Mouse (Mus musculus) MEL (cell line): ENCODE data around the gene Armc7. TPM values are rescaled to one million over a fixed set of nuclear protein-coding genes. Genes with fewer than 3 reads are reported as not detected.
A peak's percentile ranks its signal among the peaks of the same experiment; 100 is the strongest.

ENCODE experiments used
- DNase-seq: peaks from one replicate; pipeline ENCODE4 v3.0.0; 2011; ENCODE audit warnings: low read depth, low spot score
- H3K27ac ChIP-seq: 2 replicates; pipeline ENCODE4 v1.5.1; 2012; ENCODE audit warnings: low read depth, mild to moderate bottlenecking, control low read depth, low read length, moderate library complexity; ENCODE audit not compliant: control insufficient read depth
- H3K27me3 ChIP-seq, 2 experiments: fragments of 150-350 bp in 1 of 2; sonication (generic) in 1 of 2; 2 replicates each; pipeline ENCODE4 v1.6.1; 2012; ENCODE audit warnings: low read length in 2 of 2, mild to moderate bottlenecking in 2 of 2, improper control_type of control experiment in 1 of 2, moderate library complexity in 1 of 2; ENCODE audit not compliant: insufficient read depth in 2 of 2, control insufficient read depth in 1 of 2
- H3K36me3 ChIP-seq, 2 experiments: 2 replicates each; pipeline ENCODE4 v1.6.1; 2012 to 2014; ENCODE audit warnings: low read length in 2 of 2, improper control_type of control experiment in 1 of 2, inconsistent platforms in 1 of 2, mild to moderate bottlenecking in 1 of 2; ENCODE audit not compliant: insufficient read depth in 2 of 2, control insufficient read depth in 1 of 2
- H3K4me1 ChIP-seq, 2 experiments: fragments of 150-350 bp in 1 of 2; sonication (generic) in 1 of 2; 2 replicates each; pipeline ENCODE4 v1.6.1; 2012; ENCODE audit warnings: low read length in 2 of 2, improper control_type of control experiment in 1 of 2, mild to moderate bottlenecking in 1 of 2; ENCODE audit not compliant: insufficient read depth in 2 of 2, control insufficient read depth in 1 of 2
- H3K4me3 ChIP-seq, 2 experiments: fragments of 150-350 bp in 1 of 2; sonication (generic) in 1 of 2; 2 replicates each; pipeline ENCODE4 v1.5.1; 2012; ENCODE audit warnings: low read depth in 2 of 2, low read length in 2 of 2, mild to moderate bottlenecking in 2 of 2, moderate library complexity in 2 of 2, control low read depth in 1 of 2, improper control_type of control experiment in 1 of 2; ENCODE audit not compliant: control insufficient read depth in 1 of 2, insufficient read depth in 1 of 2
- H3K79me2 ChIP-seq: 2 replicates; pipeline ENCODE4 v1.6.1; 2012; ENCODE audit warnings: mild to moderate bottlenecking, low read length, moderate library complexity; ENCODE audit not compliant: control insufficient read depth, poor library complexity, insufficient read depth
- H3K9ac ChIP-seq: 2 replicates; pipeline ENCODE4 v1.6.1; 2012; ENCODE audit warnings: low read depth, mild to moderate bottlenecking, control low read depth, low read length, moderate library complexity; ENCODE audit not compliant: control insufficient read depth, poor library complexity, severe bottlenecking
- H3K9me3 ChIP-seq: fragments of 150-350 bp; sonication (generic); replicated peaks from 2 replicates; pipeline ENCODE4 v1.6.1; 2012; ENCODE audit warnings: mild to moderate bottlenecking, low read length, improper control_type of control experiment, moderate library complexity; ENCODE audit not compliant: insufficient read depth
- BHLHE40 ChIP-seq: IDR thresholded peaks from 2 replicates; pipeline ENCODE4 v1.6.1; 2012; ENCODE audit warnings: low read depth, mild to moderate bottlenecking, inconsistent platforms, low read length, improper control_type of control experiment, borderline replicate concordance
- CHD2 ChIP-seq: IDR thresholded peaks from 2 replicates; pipeline ENCODE4 v1.6.1; 2011; ENCODE audit warnings: low read length, improper control_type of control experiment
- MAX ChIP-seq: IDR thresholded peaks from 2 replicates; pipeline ENCODE4 v1.6.1; 2011; ENCODE audit warnings: low read length, improper control_type of control experiment
- MAZ ChIP-seq: IDR thresholded peaks from 2 replicates; pipeline ENCODE4 v1.6.1; 2012; ENCODE audit warnings: low read depth, mild to moderate bottlenecking, inconsistent platforms, low read length, improper control_type of control experiment
- MEF2A ChIP-seq: IDR thresholded peaks from 2 replicates; pipeline ENCODE4 v1.6.1; 2014; ENCODE audit warnings: low read depth, mild to moderate bottlenecking, inconsistent platforms, low read length, improper control_type of control experiment; ENCODE audit not compliant: poor library complexity, insufficient replicate concordance, severe bottlenecking; ENCODE audit errors: extremely low read depth
- SMC3 ChIP-seq: IDR thresholded peaks from 2 replicates; pipeline ENCODE4 v1.6.1; 2011; ENCODE audit warnings: low read depth, low read length, improper control_type of control experiment
- TBP ChIP-seq: IDR thresholded peaks from 2 replicates; pipeline ENCODE4 v1.8.0; 2011; ENCODE audit warnings: low read depth, low read length, improper control_type of control experiment
- UBTF ChIP-seq: IDR thresholded peaks from 2 replicates; pipeline ENCODE4 v1.6.1; 2012; ENCODE audit warnings: low read depth, mild to moderate bottlenecking, inconsistent platforms, low read length, improper control_type of control experiment, moderate library complexity, borderline replicate concordance; ENCODE audit not compliant: insufficient read depth
- USF2 ChIP-seq, 2 experiments: IDR thresholded peaks; 2 replicates each; pipeline ENCODE4 v1.6.1; 2011 to 2012; ENCODE audit warnings: improper control_type of control experiment in 2 of 2, low read length in 2 of 2, borderline replicate concordance in 1 of 2, inconsistent platforms in 1 of 2, low read depth in 1 of 2, mild to moderate bottlenecking in 1 of 2; ENCODE audit not compliant: insufficient read depth in 1 of 2
- ZC3H11A ChIP-seq: IDR thresholded peaks from 2 replicates; pipeline ENCODE4 v1.6.1; 2012; ENCODE audit warnings: low read depth, mild to moderate bottlenecking, inconsistent platforms, low read length, improper control_type of control experiment
- ZMIZ1 ChIP-seq: IDR thresholded peaks from 2 replicates; pipeline ENCODE4 v1.6.1; 2012; ENCODE audit warnings: low read depth, mild to moderate bottlenecking, inconsistent platforms, low read length, improper control_type of control experiment, moderate library complexity
- polyA plus RNA-seq, 2 experiments: library from polyadenylated mRNA; stranded (reverse) in 1 of 2; unstranded in 1 of 2; fragments of >175 nt in 1 of 2; fragments of >200 nt in 1 of 2; gene quantifications; 2 replicates each; pipeline versions ENCODE4 v1.2.1 to v1.2.4; 2012; ENCODE audit warnings: low replicate concordance in 2 of 2, low read depth in 1 of 2; ENCODE audit not compliant: insufficient read length in 2 of 2, insufficient read depth in 1 of 2, missing spikeins in 1 of 2
- total RNA-seq: library from RNA; depleted of rRNA; stranded (reverse); fragments of 300-350 nt; gene quantifications from 2 replicates; pipeline ENCODE4 v1.2.3, GENCODE M21; 2012

The Armc7 gene
- total and polyA plus RNA-seq, 3 experiments = 9.1 to 13.1 TPM; not detected in 1

- TF ChIP-seq MEF2A = no peak
- no peak for TF ChIP-seq SMC3
Measured at GRCm38 (mm10) chr11:115514238-115514663, 38.8 kb downstream of the Armc7 start, which contains the start of gene Jpt1 (continued).

GRCm38 (mm10) chr11:115515021-115515420 is 39.6 kb downstream of the Armc7 start:
- no peak for TF ChIP-seq UBTF
- 0 out of 2 replicates have a peak, but pooled peaks have one; percentile 16 for TF ChIP-seq TBP
- TF ChIP-seq, all 39 proteins: peak for 1
- H3K27ac ChIP-seq = 0 out of 2 replicates have a peak overlapping the region, but pooled peaks have one; percentile 24
- no peaks in the 10 kb centered on the region for H3K9me3 ChIP-seq
- H3K27me3 ChIP-seq = no peaks in the 10 kb centered on the region
- H3K9ac ChIP-seq = peak overlapping the region; percentile 75
- H3K79me2 ChIP-seq = peaks cover 43% of the 10 kb centered on the region
- DNase-seq = peak; percentile 59
- peak overlapping the region; percentile 40 to 51 for H3K4me3 ChIP-seq
- peaks cover 0 to 28% of the 10 kb centered on the region in 2 experiments; a peak in 2 of 4 replicates for H3K36me3 ChIP-seq
- H3K4me1 ChIP-seq = peaks cover 23 to 32% of the 10 kb centered on the region in 2 experiments

GRCm38 (mm10) chr11:115516942-115517341 is 41.5 kb downstream of the Armc7 start:
- Histone ChIP-seq H3K4me1 (peaks cover 5 to 13% of the 10 kb centered on the region in 2 experiments), H3K4me3 (no peak overlapping the region), H3K9me3 (no peaks in the 10 kb centered on the region), H3K36me3 (peaks cover 0 to 9% of the 10 kb centered on the region in 2 experiments; a peak in 2 of 4 replicates), H3K9ac (no peak overlapping the region), H3K27me3 (no peaks in the 10 kb centered on the region), H3K79me2 (peaks cover 23% of the 10 kb centered on the region), H3K27ac (no peak overlapping the region)
- DNase-seq = no peak
- TF ChIP-seq ZC3H11A = no peak

GRCm38 (mm10) chr11:115518693-115519092 is 43.2 kb downstream of the Armc7 start:
- Histone ChIP-seq H3K27ac (no peak overlapping the region), H3K79me2 (peaks cover 6% of the 10 kb centered on the region), H3K4me3 (no peak overlapping the region), H3K27me3 (no peaks in the 10 kb centered on the region), H3K4me1 (peaks cover 0 to 6% of the 10 kb centered on the region in 2 experiments; a peak in 2 of 4 replicates), H3K9me3 (no peaks in the 10 kb centered on the region), H3K9ac (no peak overlapping the region), H3K36me3 (peaks cover 2 to 5% of the 10 kb centered on the region in 2 experiments; a peak in 3 of 4 replicates)
- no peak for DNase-seq
- TF ChIP-seq MAX (no peak), ZMIZ1 (no peak), MAZ (no peak), CHD2 (no peak), USF2 (IDR thresholded peaks at IDR 0.05; ENCODE audit: borderline replicate concordance in 1 of 2, insufficient read depth in 1 of 2, low read depth in 1 of 2, low read length in 2 of 2) (no peak), SMC3 (no peak), BHLHE40 (no peak)
